Mouse (Mus musculus): ENCODE data around the gene Pla2g4e.

DNA sequence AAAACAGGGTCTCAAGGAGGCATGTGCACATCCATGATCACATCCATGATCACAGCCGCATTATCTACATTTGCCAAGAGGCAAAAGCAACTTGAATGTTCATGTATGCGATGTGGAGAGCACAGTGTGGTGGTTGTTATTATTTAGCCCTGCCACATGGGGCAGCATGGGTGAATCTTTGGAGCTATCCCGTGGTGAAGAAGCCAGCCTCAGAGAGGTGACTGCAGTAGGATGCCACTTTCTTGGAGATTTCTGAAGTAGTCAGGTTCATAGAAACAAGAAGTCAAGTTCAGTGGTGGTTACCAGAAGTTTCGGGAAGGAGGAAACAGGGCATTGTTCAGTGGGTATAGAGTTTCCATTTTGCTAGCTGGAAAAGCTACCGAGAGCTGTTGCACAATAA lies 87.1 kb downstream of the Pla2g4e start:
- TF ChIP-seq CTCF (IDR thresholded peaks at IDR 0.05; ENCODE audit: low read depth, low read length): peak; percentile 22
- no peak for TF ChIP-seq EP300 (IDR thresholded peaks at IDR 0.05; ENCODE audit: insufficient read depth, low read depth, low read length)
- TF ChIP-seq POLR2A (IDR thresholded peaks at IDR 0.05; ENCODE audit: insufficient read depth, low read length): no peak

All from ES-Bruce4 (cell line).